Mouse (Mus musculus) pancreas, adult 10 weeks (tissue): ENCODE data around the gene C1qc. TPM values are rescaled to one million over a fixed set of nuclear protein-coding genes. Genes with fewer than 3 reads are reported as not detected.

ENCODE experiments used
- polyA plus RNA-seq: library from polyadenylated mRNA; stranded (reverse); fragments of 350-450 nt; fragmentation: Illumina TruSeq; extraction: RNeasy Lipid Tissue Mini Kit (QIAGEN cat#74804); gene quantifications from one replicate; pipeline ENCODE4 v1.2.3, GENCODE M21; 2015; ENCODE audit warnings: low read depth, low replicate concordance; ENCODE audit not compliant: insufficient read depth

Gene C1qc
- polyA plus RNA-seq = 37.1 TPM

DNA sequence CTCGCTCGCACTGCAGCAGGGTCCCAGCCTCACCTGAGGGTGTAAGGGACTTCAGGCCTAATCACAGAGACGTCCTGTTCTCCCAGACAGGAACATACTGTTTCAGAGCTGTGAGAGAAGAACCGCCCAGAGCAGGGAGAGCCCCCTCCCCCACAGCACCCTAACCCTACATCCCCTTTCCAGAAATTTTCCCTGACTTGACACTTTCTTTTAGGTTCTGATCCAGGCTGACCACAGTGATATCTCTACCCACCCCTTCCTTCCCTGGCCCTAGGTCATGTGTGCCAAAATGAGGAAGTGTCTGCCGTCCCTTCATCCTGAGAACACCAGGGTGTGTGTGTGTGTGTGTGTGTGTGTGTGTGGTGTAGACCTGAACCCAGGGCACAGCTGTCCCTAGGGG is at the start of gene C1qc:
Gene C1qc, minus strand, starts transcription at position 255 of the 400 bp plus-strand sequence.

GRCm38 (mm10) chr4:136898637-136899036 is 5.8 kb upstream of the C1qc start, which contains the start of gene C1qa:
Gene C1qa, minus strand, starts transcription at chr4:136898803.

DNA sequence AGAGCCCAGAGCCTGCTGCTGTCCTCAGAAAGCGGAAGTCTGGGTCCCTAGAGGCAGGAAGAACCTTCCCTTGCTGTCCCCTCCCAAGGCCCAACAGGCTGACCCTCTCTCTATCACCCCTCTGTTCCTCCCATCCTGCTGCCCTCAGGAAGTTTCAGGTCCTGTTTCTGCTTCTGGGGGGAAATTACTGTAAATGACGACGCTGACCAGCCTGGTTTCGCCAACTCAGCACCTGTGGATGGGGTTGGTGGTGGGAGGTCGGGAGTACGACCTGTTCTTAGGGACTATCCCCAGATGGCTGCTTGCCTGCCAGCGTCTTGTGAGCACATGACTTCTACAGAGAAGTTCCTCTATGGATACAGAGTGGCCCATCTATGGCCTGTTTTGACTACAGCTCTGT is 6.8 kb downstream of the C1qc start, which contains the start of gene C1qb:
Gene C1qb, minus strand, starts transcription at position 87 of the 400 bp plus-strand sequence.

Other genes starting within 250 kb of the C1qc start
- 0.90 TPM for gene Ephb2, start 57.1 kb downstream of the C1qc start, polyA plus RNA-seq
- 38.1 TPM for gene C1qb, start 6.9 kb downstream of the C1qc start, polyA plus RNA-seq
- gene C1qa, start 5.7 kb upstream of the C1qc start, polyA plus RNA-seq = 44.7 TPM
- not detected for gene Epha8, start 63.8 kb upstream of the C1qc start, polyA plus RNA-seq
- gene Zbtb40, start 155.7 kb upstream of the C1qc start, polyA plus RNA-seq = 3.8 TPM